Mouse (Mus musculus) forebrain, embryonic 12.5 days (tissue): ENCODE results near the gene Sh3rf3. TPM values are rescaled to one million over a fixed set of nuclear protein-coding genes. Genes with fewer than 3 reads are reported as not detected.

Source experiments
- ATAC-seq: fragments of 200-750 bp; cut with Nextera tagmentation; 2 replicates; pipeline ENCODE4 v1.8.0; 2017; ENCODE audit warnings: moderate TSS enrichment; ENCODE audit not compliant: low FRiP score
- H3K27ac ChIP-seq: fragments of 300-500 bp; sonication (generic); 2 replicates; pipeline ENCODE4 v1.5.1; 2016; ENCODE audit warnings: mild to moderate bottlenecking
- H3K27me3 ChIP-seq: fragments of 300-500 bp; sonication (generic); 2 replicates; pipeline ENCODE4 v1.6.1; 2016; ENCODE audit warnings: mild to moderate bottlenecking
- H3K36me3 ChIP-seq: fragments of 300-500 bp; sonication (generic); replicated peaks from 2 replicates; pipeline ENCODE4 v1.6.1; 2016; ENCODE audit warnings: mild to moderate bottlenecking
- H3K4me1 ChIP-seq: fragments of 300-500 bp; sonication (generic); 2 replicates; pipeline ENCODE4 v1.6.1; 2016
- H3K4me2 ChIP-seq: fragments of 300-500 bp; sonication (generic); 2 replicates; pipeline ENCODE4 v1.6.1; 2016; ENCODE audit warnings: mild to moderate bottlenecking, moderate library complexity
- H3K4me3 ChIP-seq: fragments of 300-500 bp; sonication (generic); replicated peaks from 2 replicates; pipeline ENCODE4 v1.5.1; 2016; ENCODE audit warnings: mild to moderate bottlenecking
- H3K9ac ChIP-seq: fragments of 300-500 bp; sonication (generic); 2 replicates; pipeline ENCODE4 v1.6.1; 2016; ENCODE audit warnings: mild to moderate bottlenecking
- H3K9me3 ChIP-seq: fragments of 300-500 bp; sonication (generic); 2 replicates; pipeline ENCODE4 v1.6.1; 2016
- WGBS: fragments of 180-500 bp; shearing (Covaris S2); methylation state at CpG from one replicate; pipeline ENCODE4 v1.1.7; 2016; 5-methylcytosine and 5-hydroxymethylcytosine counted together
- polyA plus RNA-seq: library from polyadenylated mRNA; unstranded; fragments of >200 nt; fragmentation: Nextera tagmentation; extraction: Ambion mirVana; gene quantifications from 2 replicates; pipeline ENCODE4 v1.2.1, GENCODE M21; 2016

Gene Sh3rf3
- polyA plus RNA-seq, 1 experiment from 2014 or later, result 3.1 TPM

- Histone ChIP-seq H3K4me3 (no peak overlapping the region), H3K36me3 (no peaks in the 10 kb centered on the region)
- ATAC-seq, result peak; percentile 27; the same call in 1 of the 2 replicates
These were observed 77.7 kb downstream of the Sh3rf3 start for GRCm38 (mm10) chr10:58890671-58891439.

GRCm38 (mm10) chr10:58895431-58895830 is 82.3 kb downstream of the Sh3rf3 start:
- H3K36me3 ChIP-seq, result no peaks in the 10 kb centered on the region
- H3K27ac ChIP-seq, result no peak overlapping the region
- no peak overlapping the region for H3K4me3 ChIP-seq
- no peaks in the 10 kb centered on the region for H3K9me3 ChIP-seq
- no peak for ATAC-seq
- no peaks in the 10 kb centered on the region for H3K27me3 ChIP-seq
- H3K4me1 ChIP-seq, result peaks cover 12% of the 10 kb centered on the region
- H3K9ac ChIP-seq, result no peak overlapping the region
- no peak overlapping the region for H3K4me2 ChIP-seq
- WGBS, result 94% methylated on average over 5 of the region's 5 CpGs

More at GRCm38 (mm10) chr10:58890671-58891439, 77.7 kb downstream of the Sh3rf3 start:
- Histone ChIP-seq H3K27ac (no peak overlapping the region), H3K4me1 (peaks cover 13% of the 10 kb centered on the region), H3K4me2 (peak overlapping the region; percentile 8; the same call in 1 of the 2 replicates), H3K9me3 (no peaks in the 10 kb centered on the region), H3K27me3 (peaks cover 10% of the 10 kb centered on the region; the same call in 1 of the 2 replicates), H3K9ac (no peak overlapping the region)
- 20% methylated on average over 16 of the region's 16 CpGs for WGBS

- H3K27me3 ChIP-seq, result no peaks in the 10 kb centered on the region
- H3K4me1 ChIP-seq, result 0 out of 2 replicates have a peak, but pooled peaks cover 3% of the 10 kb centered on the region
- no peaks in the 10 kb centered on the region for H3K9me3 ChIP-seq
- WGBS, result 64% methylated on average over 3 of the region's 3 CpGs
- H3K4me2 ChIP-seq, result no peak overlapping the region
- no peak for ATAC-seq
- no peak overlapping the region for H3K9ac ChIP-seq
- H3K4me3 ChIP-seq, result no peak overlapping the region
- no peak overlapping the region for H3K27ac ChIP-seq
- no peaks in the 10 kb centered on the region for H3K36me3 ChIP-seq
These were observed 83.9 kb downstream of the Sh3rf3 start for GRCm38 (mm10) chr10:58897009-58897543.

- H3K4me3 ChIP-seq, result no peak overlapping the region
- no peak for ATAC-seq
- H3K4me1 ChIP-seq, result peaks cover 10% of the 10 kb centered on the region
- no peaks in the 10 kb centered on the region for H3K9me3 ChIP-seq
- H3K4me2 ChIP-seq, result no peak overlapping the region
- H3K9ac ChIP-seq, result no peak overlapping the region
- 35% methylated on average over 6 of the region's 6 CpGs for WGBS
- H3K36me3 ChIP-seq, result no peaks in the 10 kb centered on the region
- no peaks in the 10 kb centered on the region; the same call in 1 of the 2 replicates for H3K27me3 ChIP-seq
- no peak overlapping the region for H3K27ac ChIP-seq
These were observed 92.1 kb downstream of the Sh3rf3 start for GRCm38 (mm10) chr10:58905253-58905652.

GRCm38 (mm10) chr10:58907001-58907443 is 93.9 kb downstream of the Sh3rf3 start:
- H3K4me1 ChIP-seq, result peaks cover 10% of the 10 kb centered on the region
- H3K27me3 ChIP-seq, result no peaks in the 10 kb centered on the region; the same call in 1 of the 2 replicates
- no peak overlapping the region for H3K4me3 ChIP-seq
- 42% methylated on average over 5 of the region's 5 CpGs for WGBS
- peak; percentile 74; the same call in 1 of the 2 replicates for ATAC-seq
- H3K9me3 ChIP-seq, result no peaks in the 10 kb centered on the region
- no peak overlapping the region; the same call in 1 of the 2 replicates for H3K4me2 ChIP-seq
- no peaks in the 10 kb centered on the region for H3K36me3 ChIP-seq
- H3K9ac ChIP-seq, result no peak overlapping the region
- H3K27ac ChIP-seq, result peak overlapping the region; percentile 42; the same call in 1 of the 2 replicates

GRCm38 (mm10) chr10:58908451-58908850 is 95.3 kb downstream of the Sh3rf3 start:
- H3K9me3 ChIP-seq, result no peaks in the 10 kb centered on the region
- H3K9ac ChIP-seq, result no peak overlapping the region
- no peak overlapping the region for H3K4me3 ChIP-seq
- no peaks in the 10 kb centered on the region for H3K36me3 ChIP-seq
- H3K4me1 ChIP-seq, result peaks cover 10% of the 10 kb centered on the region
- H3K27me3 ChIP-seq, result no peaks in the 10 kb centered on the region; the same call in 1 of the 2 replicates
- H3K27ac ChIP-seq, result no peak overlapping the region
- no peak for ATAC-seq
- no peak overlapping the region for H3K4me2 ChIP-seq
- 87% methylated on average over 8 of the region's 8 CpGs for WGBS

GRCm38 (mm10) chr10:58915301-58916245 is 102.4 kb downstream of the Sh3rf3 start:
- Histone ChIP-seq H3K4me2 (no peak overlapping the region), H3K27ac (no peak overlapping the region), H3K9ac (no peak overlapping the region), H3K36me3 (no peaks in the 10 kb centered on the region), H3K27me3 (no peaks in the 10 kb centered on the region), H3K4me1 (no peaks in the 10 kb centered on the region), H3K4me3 (no peak overlapping the region), H3K9me3 (no peaks in the 10 kb centered on the region)
- no peak for ATAC-seq
- WGBS, result 90% methylated on average over 8 of the region's 8 CpGs

- Histone ChIP-seq H3K4me2 (no peak overlapping the region), H3K9ac (no peak overlapping the region), H3K4me3 (no peak overlapping the region), H3K36me3 (no peaks in the 10 kb centered on the region), H3K4me1 (no peaks in the 10 kb centered on the region), H3K27ac (no peak overlapping the region), H3K27me3 (0 out of 2 replicates have a peak, but pooled peaks cover 4% of the 10 kb centered on the region), H3K9me3 (no peaks in the 10 kb centered on the region)
- no peak for ATAC-seq
- WGBS, result 94% methylated on average over 8 of the region's 8 CpGs
These were observed 108.6 kb downstream of the Sh3rf3 start for GRCm38 (mm10) chr10:58921643-58922188.

- Histone ChIP-seq H3K9me3 (no peaks in the 10 kb centered on the region), H3K4me1 (no peaks in the 10 kb centered on the region), H3K27ac (no peak overlapping the region), H3K9ac (no peak overlapping the region), H3K36me3 (no peaks in the 10 kb centered on the region), H3K4me3 (no peak overlapping the region), H3K4me2 (no peak overlapping the region), H3K27me3 (peaks cover 10% of the 10 kb centered on the region; the same call in 1 of the 2 replicates)
- no peak for ATAC-seq
- 93% methylated on average over 6 of the region's 6 CpGs for WGBS
These were observed 109.2 kb downstream of the Sh3rf3 start for GRCm38 (mm10) chr10:58922216-58922829.

- 85% methylated on average over 2 of the region's 2 CpGs for WGBS
- no peaks in the 10 kb centered on the region for H3K9me3 ChIP-seq
- no peaks in the 10 kb centered on the region for H3K4me1 ChIP-seq
- no peaks in the 10 kb centered on the region for H3K36me3 ChIP-seq
- H3K9ac ChIP-seq, result no peak overlapping the region
- H3K27me3 ChIP-seq, result peaks cover 11% of the 10 kb centered on the region; the same call in 1 of the 2 replicates
- no peak overlapping the region for H3K27ac ChIP-seq
- no peak for ATAC-seq
- no peak overlapping the region for H3K4me3 ChIP-seq
- H3K4me2 ChIP-seq, result no peak overlapping the region
These were observed 109.8 kb downstream of the Sh3rf3 start for GRCm38 (mm10) chr10:58922993-58923392.

- H3K36me3 ChIP-seq, result no peaks in the 10 kb centered on the region
- H3K4me2 ChIP-seq, result no peak overlapping the region
- H3K4me1 ChIP-seq, result no peaks in the 10 kb centered on the region; the same call in 1 of the 2 replicates
- H3K9ac ChIP-seq, result no peak overlapping the region
- WGBS, result 76% methylated on average over 5 of the region's 5 CpGs
- no peak overlapping the region for H3K4me3 ChIP-seq
- peaks cover 34% of the 10 kb centered on the region for H3K27me3 ChIP-seq
- no peak for ATAC-seq
- H3K27ac ChIP-seq, result no peak overlapping the region
- H3K9me3 ChIP-seq, result no peaks in the 10 kb centered on the region
These were observed 113.4 kb downstream of the Sh3rf3 start for GRCm38 (mm10) chr10:58926578-58926977.
